Mouse (Mus musculus) intestine, embryonic 15.5 days (tissue): ENCODE data around the gene Gch1. TPM values are rescaled to one million over a fixed set of nuclear protein-coding genes. Genes with fewer than 3 reads are reported as not detected.

Source experiments
- polyA plus RNA-seq: library from polyadenylated mRNA; unstranded; fragments of >200 nt; fragmentation: Nextera tagmentation; extraction: Ambion mirVana; gene quantifications from 2 replicates; pipeline ENCODE4 v1.2.1, GENCODE M21; 2015

Gch1 gene
- polyA plus RNA-seq, 1 experiment from 2014 or later: 10.4 TPM

Other genes starting within 250 kb of the Gch1 start
- 25.1 and 28.4 TPM in 2 replicates for gene Wdhd1, start 87.4 kb upstream of the Gch1 start, polyA plus RNA-seq
- gene Socs4, start 87.5 kb upstream of the Gch1 start, polyA plus RNA-seq: 4.2 and 4.8 TPM in 2 replicates
- gene Mapk1ip1l, start 108.9 kb upstream of the Gch1 start, polyA plus RNA-seq: 61.5 and 63.4 TPM in 2 replicates
- gene Lgals3, start 178.3 kb upstream of the Gch1 start, polyA plus RNA-seq: 19.5 and 25.7 TPM in 2 replicates
- 35.3 and 35.4 TPM in 2 replicates for gene Dlgap5, start 229.0 kb upstream of the Gch1 start, polyA plus RNA-seq